Mouse (Mus musculus): ENCODE data around the gene Rgs5. TPM values are rescaled to one million over a fixed set of nuclear protein-coding genes. Genes with fewer than 3 reads are reported as not detected.

Gene Rgs5
- total RNA-seq, 4 experiments from 2014 or later, result 120 to 184 (median 133) TPM

GRCm38 (mm10) chr1:169726319-169726718, 71.0 kb downstream of the Rgs5 start:
- no peak for DNase-seq (ENCODE audit: low spot score in 2 of 2)

GRCm38 (mm10) chr1:169730599-169731100, 75.3 kb downstream of the Rgs5 start:
- no peak for DNase-seq (ENCODE audit: low spot score in 2 of 2)

DNA sequence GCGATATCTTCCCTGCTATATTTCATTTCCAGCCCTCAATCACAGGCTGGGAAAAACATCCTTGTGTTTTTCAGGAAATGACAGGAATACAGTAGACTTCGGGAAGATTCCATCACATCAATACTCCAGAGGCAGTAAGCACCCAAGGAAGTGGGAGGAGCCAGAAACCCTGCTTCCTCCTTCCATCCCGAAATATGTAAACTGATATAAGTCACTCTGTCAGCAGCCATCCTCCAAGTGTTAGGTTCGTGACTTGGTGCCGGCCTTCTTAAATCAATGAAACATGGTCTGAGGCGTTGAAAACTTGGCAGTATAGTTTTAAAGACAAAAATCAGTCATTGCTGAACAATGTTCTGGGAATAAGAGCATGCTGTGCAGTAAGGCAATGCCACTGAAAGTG, 80.8 kb downstream of the Rgs5 start:
- no peak for DNase-seq (ENCODE audit: low spot score in 2 of 2)

DNA sequence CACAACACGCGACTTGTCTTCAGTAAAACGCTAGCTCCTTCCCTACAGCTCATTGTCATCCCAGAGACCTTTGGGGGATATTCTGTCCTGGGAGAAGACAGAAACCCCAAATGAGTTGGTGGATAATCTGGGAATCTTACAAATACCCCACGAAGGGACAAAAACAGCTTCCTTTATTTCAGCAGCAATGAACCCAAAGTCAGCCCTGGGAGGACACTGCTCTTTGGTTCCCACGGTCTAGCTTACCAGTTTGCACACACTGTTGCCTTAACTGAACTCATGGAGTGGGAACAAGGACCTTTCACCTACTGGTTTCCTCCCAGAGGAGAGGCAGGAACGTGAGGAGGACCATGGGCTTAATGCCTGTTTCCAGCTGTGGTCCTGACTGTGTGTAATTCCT, 81.9 kb downstream of the Rgs5 start:
- DNase-seq (ENCODE audit: low spot score in 2 of 2), result no peak

- no peak for DNase-seq (ENCODE audit: low spot score in 2 of 2)
These were observed 85.8 kb downstream of the Rgs5 start for GRCm38 (mm10) chr1:169741147-169741546.

Other genes starting within 250 kb of the Rgs5 start
- under 1 TPM in 1 of 4 experiments, not detected in 3; 0.24 TPM for gene Nuf2, start 124.0 kb upstream of the Rgs5 start, total RNA-seq (2022)
- gene Rgs4, start 92.1 kb downstream of the Rgs5 start, total RNA-seq (2022), result 1 to 10 TPM; 3.0 to 5.4 (median 3.6) TPM